Mouse (Mus musculus): ENCODE measurements at regions not wholly inside any gene's neighbourhood (a gene's known extent, or its start where the extent isn't known, plus 50 kb on each side); places are given as distances from the start of the nearest gene placed in this dataset.

GRCm38 (mm10) chr13:117409940-117410339 lies 189.1 kb upstream of the Gm17509 start:
- H3K27ac ChIP-seq (ENCODE audit: low read depth, low read length), result no peak overlapping the region
- no peak overlapping the region for H3K4me3 ChIP-seq (ENCODE audit: low read depth, low read length)
- H3K4me2 ChIP-seq (ENCODE audit: low read depth), result no peak overlapping the region
- no peak for TF ChIP-seq CTCF (IDR thresholded peaks at IDR 0.05; ENCODE audit: low read depth)
- 51% methylated on average over 7 of the region's 7 CpGs for WGBS
- H3K36me3 ChIP-seq (ENCODE audit: insufficient read depth), result no peaks in the 10 kb centered on the region
- ATAC-seq, result no peak
- no peak for DNase-seq
- no peak overlapping the region for H3K9ac ChIP-seq
- no peaks in the 10 kb centered on the region for H3K4me1 ChIP-seq (ENCODE audit: insufficient read depth)
- H3K9me3 ChIP-seq (ENCODE audit: low read length), result no peaks in the 10 kb centered on the region
- no peaks in the 10 kb centered on the region for H3K27me3 ChIP-seq (ENCODE audit: insufficient read depth, low read length)

GRCm38 (mm10) chr13:117413616-117414015 lies 188.5 kb upstream of the Hcn1 start:
- no peak for DNase-seq

GRCm38 (mm10) chr13:117423558-117423957 lies 178.6 kb upstream of the Hcn1 start:
- Histone ChIP-seq H3K4me1 (ENCODE audit: insufficient read depth) (no peaks in the 10 kb centered on the region), H3K36me3 (ENCODE audit: insufficient read depth) (no peaks in the 10 kb centered on the region), H3K9ac (no peak overlapping the region), H3K9me3 (ENCODE audit: low read length) (no peaks in the 10 kb centered on the region), H3K27ac (ENCODE audit: low read depth, low read length) (no peak overlapping the region), H3K4me3 (ENCODE audit: low read depth, low read length) (no peak overlapping the region), H3K4me2 (ENCODE audit: low read depth) (no peak overlapping the region), H3K27me3 (ENCODE audit: insufficient read depth, low read length) (no peaks in the 10 kb centered on the region)
- ATAC-seq (no peak), DNase-seq (no peak)
- TF ChIP-seq CTCF (IDR thresholded peaks at IDR 0.05; ENCODE audit: low read depth), result no peak
- WGBS, result 93% methylated on average over 4 of the region's 4 CpGs

More at GRCm38 (mm10) chr13:117413616-117414015, 188.5 kb upstream of the Hcn1 start:
- WGBS, result 83% methylated on average over 4 of the region's 4 CpGs
- H3K9ac ChIP-seq, result no peak overlapping the region
- no peak for ATAC-seq
- H3K27me3 ChIP-seq (ENCODE audit: insufficient read depth, low read length), result no peaks in the 10 kb centered on the region
- H3K4me2 ChIP-seq (ENCODE audit: low read depth), result no peak overlapping the region
- no peaks in the 10 kb centered on the region for H3K9me3 ChIP-seq (ENCODE audit: low read length)
- no peak overlapping the region for H3K27ac ChIP-seq (ENCODE audit: low read depth, low read length)
- H3K36me3 ChIP-seq (ENCODE audit: insufficient read depth), result no peaks in the 10 kb centered on the region
- no peaks in the 10 kb centered on the region for H3K4me1 ChIP-seq (ENCODE audit: insufficient read depth)
- TF ChIP-seq CTCF (IDR thresholded peaks at IDR 0.05; ENCODE audit: low read depth), result no peak
- no peak overlapping the region for H3K4me3 ChIP-seq (ENCODE audit: low read depth, low read length)

GRCm38 (mm10) chr13:117425015-117425414 lies 177.1 kb upstream of the Hcn1 start:
- WGBS, result 91% methylated on average over 1 of the region's 1 CpGs
- no peaks in the 10 kb centered on the region for H3K27me3 ChIP-seq (ENCODE audit: insufficient read depth, low read length)
- no peaks in the 10 kb centered on the region for H3K9me3 ChIP-seq (ENCODE audit: low read length)
- H3K36me3 ChIP-seq (ENCODE audit: insufficient read depth), result no peaks in the 10 kb centered on the region
- H3K27ac ChIP-seq (ENCODE audit: low read depth, low read length), result no peak overlapping the region
- H3K4me2 ChIP-seq (ENCODE audit: low read depth), result no peak overlapping the region
- TF ChIP-seq CTCF (IDR thresholded peaks at IDR 0.05; ENCODE audit: low read depth), result no peak
- DNase-seq (no peak), ATAC-seq (no peak)
- H3K9ac ChIP-seq, result no peak overlapping the region
- no peaks in the 10 kb centered on the region for H3K4me1 ChIP-seq (ENCODE audit: insufficient read depth)
- H3K4me3 ChIP-seq (ENCODE audit: low read depth, low read length), result no peak overlapping the region

DNA sequence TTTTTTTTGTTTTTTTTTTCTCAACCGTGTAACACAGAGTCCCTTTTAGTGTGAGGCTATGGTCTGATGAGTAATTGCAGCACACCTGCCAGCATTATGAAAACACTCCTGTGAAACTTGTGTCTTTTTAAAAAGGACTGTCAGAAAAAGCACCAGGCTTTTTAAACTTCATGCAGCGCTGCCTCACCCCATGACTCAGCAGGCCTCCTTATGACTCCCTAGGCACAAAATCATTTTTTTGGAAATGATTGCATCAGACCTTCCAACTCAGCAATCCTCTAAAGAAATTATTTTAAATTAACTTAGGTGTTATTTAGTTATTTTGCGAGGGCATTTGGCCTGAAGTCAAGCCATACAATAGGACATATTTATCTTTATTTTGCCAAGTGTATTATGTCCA lies 134.7 kb upstream of the Hcn1 start:
- H3K4me2 ChIP-seq (ENCODE audit: low read depth), result no peak overlapping the region
- H3K27ac ChIP-seq (ENCODE audit: low read depth, low read length), result no peak overlapping the region
- H3K36me3 ChIP-seq (ENCODE audit: insufficient read depth), result no peaks in the 10 kb centered on the region
- no peaks in the 10 kb centered on the region for H3K4me1 ChIP-seq (ENCODE audit: insufficient read depth)
- 71% methylated on average over 3 of the region's 3 CpGs for WGBS
- DNase-seq (no peak), ATAC-seq (no peak)
- no peaks in the 10 kb centered on the region for H3K9me3 ChIP-seq (ENCODE audit: low read length)
- H3K9ac ChIP-seq, result no peak overlapping the region
- TF ChIP-seq CTCF (IDR thresholded peaks at IDR 0.05; ENCODE audit: low read depth), result no peak
- no peaks in the 10 kb centered on the region for H3K27me3 ChIP-seq (ENCODE audit: insufficient read depth, low read length)
- H3K4me3 ChIP-seq (ENCODE audit: low read depth, low read length), result no peak overlapping the region

GRCm38 (mm10) chr13:117472726-117473125 lies 129.4 kb upstream of the Hcn1 start:
- DNase-seq, result no peak
- Histone ChIP-seq H3K4me1 (ENCODE audit: insufficient read depth) (no peaks in the 10 kb centered on the region), H3K27ac (ENCODE audit: low read depth, low read length) (no peak overlapping the region), H3K9ac (no peak overlapping the region), H3K36me3 (ENCODE audit: insufficient read depth) (no peaks in the 10 kb centered on the region), H3K27me3 (ENCODE audit: insufficient read depth, low read length) (no peaks in the 10 kb centered on the region), H3K4me2 (ENCODE audit: low read depth) (no peak overlapping the region), H3K9me3 (ENCODE audit: low read length) (no peaks in the 10 kb centered on the region), H3K4me3 (ENCODE audit: low read depth, low read length) (no peak overlapping the region)
- no peak for TF ChIP-seq CTCF (IDR thresholded peaks at IDR 0.05; ENCODE audit: low read depth)
- ATAC-seq, result no peak
- 85% methylated on average over 5 of the region's 5 CpGs for WGBS

- no peak overlapping the region for H3K4me3 ChIP-seq (ENCODE audit: low read depth, low read length)
- no peak for DNase-seq
- no peaks in the 10 kb centered on the region for H3K9me3 ChIP-seq (ENCODE audit: low read length)
- H3K9ac ChIP-seq, result no peak overlapping the region
- H3K27ac ChIP-seq (ENCODE audit: low read depth, low read length), result no peak overlapping the region
- TF ChIP-seq CTCF (IDR thresholded peaks at IDR 0.05; ENCODE audit: low read depth), result no peak
- H3K36me3 ChIP-seq (ENCODE audit: insufficient read depth), result no peaks in the 10 kb centered on the region
- ATAC-seq, result no peak
- no peaks in the 10 kb centered on the region for H3K4me1 ChIP-seq (ENCODE audit: insufficient read depth)
- H3K27me3 ChIP-seq (ENCODE audit: insufficient read depth, low read length), result no peaks in the 10 kb centered on the region
- 56% methylated on average over 3 of the region's 3 CpGs for WGBS
- no peak overlapping the region for H3K4me2 ChIP-seq (ENCODE audit: low read depth)
Observed at GRCm38 (mm10) chr13:117482624-117483023, 119.5 kb upstream of the Hcn1 start.

- 89% methylated on average over 4 of the region's 4 CpGs for WGBS
- no peaks in the 10 kb centered on the region for H3K9me3 ChIP-seq (ENCODE audit: low read length)
- H3K27me3 ChIP-seq (ENCODE audit: insufficient read depth, low read length), result no peaks in the 10 kb centered on the region
- H3K27ac ChIP-seq (ENCODE audit: low read depth, low read length), result no peak overlapping the region
- H3K9ac ChIP-seq, result no peak overlapping the region
- H3K4me2 ChIP-seq (ENCODE audit: low read depth), result no peak overlapping the region
- H3K36me3 ChIP-seq (ENCODE audit: insufficient read depth), result no peaks in the 10 kb centered on the region
- H3K4me1 ChIP-seq (ENCODE audit: insufficient read depth), result no peaks in the 10 kb centered on the region
- DNase-seq (no peak), ATAC-seq (no peak)
- no peak overlapping the region for H3K4me3 ChIP-seq (ENCODE audit: low read depth, low read length)
- no peak for TF ChIP-seq CTCF (IDR thresholded peaks at IDR 0.05; ENCODE audit: low read depth)
Observed at GRCm38 (mm10) chr13:117508746-117509145, 93.4 kb upstream of the Hcn1 start.

Measured in forebrain, postnatal 0 days (tissue).